Mouse (Mus musculus) heart, embryonic 16.5 days (tissue): ENCODE measurements at regions not wholly inside any gene's neighbourhood (a gene's known extent, or its start where the extent isn't known, plus 50 kb on each side); places are given as distances from the start of the nearest gene placed in this dataset.
"Not testable (repeated sequence)": the region's sequence is repeated elsewhere in the genome, so short reads cannot be mapped to it uniquely, and the experiment has no call there.

Experiments
- ATAC-seq: fragments of 200-750 bp; cut with Nextera tagmentation; replicated peaks from 2 replicates; pipeline ENCODE4 v1.8.0; 2017; ENCODE audit warnings: moderate number of reproducible peaks; ENCODE audit not compliant: insufficient read depth, low FRiP score; ENCODE audit errors: extremely low read depth
- H3K27ac ChIP-seq: fragments of 300-500 bp; sonication (generic); 2 replicates; pipeline ENCODE4 v1.5.1; 2014; ENCODE audit warnings: mild to moderate bottlenecking, low read length, control low read depth, moderate library complexity
- H3K27me3 ChIP-seq: fragments of 300-500 bp; sonication (generic); 2 replicates; pipeline ENCODE4 v1.6.1; 2014; ENCODE audit warnings: low read length, mixed read lengths; ENCODE audit not compliant: control insufficient read depth, insufficient read depth
- H3K36me3 ChIP-seq: fragments of 300-500 bp; sonication (generic); 2 replicates; pipeline ENCODE4 v1.6.1; 2014; ENCODE audit not compliant: control insufficient read depth, insufficient read depth
- H3K4me1 ChIP-seq: fragments of 300-500 bp; sonication (generic); 2 replicates; pipeline ENCODE4 v1.6.1; 2014; ENCODE audit warnings: low read length, mixed read lengths; ENCODE audit not compliant: control insufficient read depth, insufficient read depth
- H3K4me2 ChIP-seq: fragments of 300-500 bp; sonication (generic); 2 replicates; pipeline ENCODE4 v1.6.1; 2014; ENCODE audit warnings: low read depth, mild to moderate bottlenecking, control low read depth, low read length
- H3K4me3 ChIP-seq: fragments of 300-500 bp; sonication (generic); 2 replicates; pipeline ENCODE4 v1.5.1; 2014; ENCODE audit warnings: mild to moderate bottlenecking, control low read depth, low read length
- H3K9ac ChIP-seq: fragments of 300-500 bp; sonication (generic); 2 replicates; pipeline ENCODE4 v1.6.1; 2014; ENCODE audit warnings: low read length, control low read depth
- H3K9me3 ChIP-seq: fragments of 300-500 bp; sonication (generic); replicated peaks from 2 replicates; pipeline ENCODE4 v1.6.1; 2016; ENCODE audit warnings: low read length; ENCODE audit not compliant: control insufficient read depth
- WGBS: fragments of 180-500 bp; shearing (Covaris S2); extraction: QIAGEN DNeasy Blood & Tissue Kit; methylation state at CpG from one replicate; pipeline ENCODE4 v1.1.7; 2014; 5-methylcytosine and 5-hydroxymethylcytosine counted together

- WGBS: 44% methylated on average over 2 of the region's 2 CpGs
- no peaks in the 10 kb centered on the region for H3K36me3 ChIP-seq
These were observed 112.1 kb upstream of the Ctso start for GRCm38 (mm10) chr3:81820304-81820703.

GRCm38 (mm10) chr3:81829525-81829924 is 102.9 kb upstream of the Ctso start:
- no peak overlapping the region for H3K4me2 ChIP-seq

More at GRCm38 (mm10) chr3:81820304-81820703, 112.1 kb upstream of the Ctso start:
- no peak overlapping the region for H3K27ac ChIP-seq
- no peak for ATAC-seq
- no peak overlapping the region for H3K9ac ChIP-seq
- no peaks in the 10 kb centered on the region for H3K4me1 ChIP-seq
- no peak overlapping the region for H3K4me3 ChIP-seq
- H3K4me2 ChIP-seq: no peak overlapping the region
- no peaks in the 10 kb centered on the region for H3K9me3 ChIP-seq
- H3K27me3 ChIP-seq: no peaks in the 10 kb centered on the region

GRCm38 (mm10) chr3:81829966-81830599 is 102.3 kb upstream of the Ctso start:
- no peaks in the 10 kb centered on the region for H3K9me3 ChIP-seq
- no peak overlapping the region for H3K4me2 ChIP-seq
- no peaks in the 10 kb centered on the region for H3K27me3 ChIP-seq
- H3K36me3 ChIP-seq: no peaks in the 10 kb centered on the region
- no peak overlapping the region for H3K27ac ChIP-seq
- no peak for ATAC-seq
- H3K4me1 ChIP-seq: no peaks in the 10 kb centered on the region
- H3K9ac ChIP-seq: no peak overlapping the region
- H3K4me3 ChIP-seq: no peak overlapping the region

More at GRCm38 (mm10) chr3:81829525-81829924, 102.9 kb upstream of the Ctso start:
- no peaks in the 10 kb centered on the region for H3K9me3 ChIP-seq
- H3K27me3 ChIP-seq: no peaks in the 10 kb centered on the region
- no peak overlapping the region for H3K9ac ChIP-seq
- ATAC-seq: no peak
- no peak overlapping the region for H3K4me3 ChIP-seq
- no peaks in the 10 kb centered on the region for H3K36me3 ChIP-seq
- no peak overlapping the region for H3K27ac ChIP-seq
- no peaks in the 10 kb centered on the region for H3K4me1 ChIP-seq
- WGBS: no CpG with 5 or more reads among the region's 2 CpGs

- Histone ChIP-seq H3K9ac (no peak overlapping the region), H3K4me3 (peak overlapping the region; percentile 34), H3K27ac (no peak overlapping the region), H3K27me3 (no peaks in the 10 kb centered on the region), H3K36me3 (no peaks in the 10 kb centered on the region), H3K4me2 (peak overlapping the region; percentile 50), H3K9me3 (no peaks in the 10 kb centered on the region), H3K4me1 (peaks cover 5% of the 10 kb centered on the region; the same call in 1 of the 2 replicates)
- peak; percentile 60 for ATAC-seq
- 5% methylated on average over 11 of the region's 11 CpGs for WGBS
These were observed 96.8 kb upstream of the Ctso start for GRCm38 (mm10) chr3:81835380-81836157.

GRCm38 (mm10) chr3:81836478-81836877 is 95.9 kb upstream of the Ctso start:
- WGBS: 70% methylated on average over 7 of the region's 7 CpGs

GRCm38 (mm10) chr3:81838121-81838520 is 94.3 kb upstream of the Ctso start:
- not testable (repeated sequence) for H3K9ac ChIP-seq, H3K27ac ChIP-seq, H3K27me3 ChIP-seq, ATAC-seq, H3K36me3 ChIP-seq, H3K4me1 ChIP-seq, H3K4me2 ChIP-seq, H3K9me3 ChIP-seq, H3K4me3 ChIP-seq
- 91% methylated on average over 9 of the region's 9 CpGs for WGBS

More at GRCm38 (mm10) chr3:81836478-81836877, 95.9 kb upstream of the Ctso start:
- H3K4me1 ChIP-seq: peaks cover 5% of the 10 kb centered on the region; the same call in 1 of the 2 replicates
- no peaks in the 10 kb centered on the region for H3K27me3 ChIP-seq
- no peak for ATAC-seq
- no peak overlapping the region for H3K27ac ChIP-seq
- no peaks in the 10 kb centered on the region for H3K9me3 ChIP-seq
- no peak overlapping the region for H3K4me3 ChIP-seq
- no peak overlapping the region for H3K9ac ChIP-seq
- no peaks in the 10 kb centered on the region for H3K36me3 ChIP-seq
- H3K4me2 ChIP-seq: no peak overlapping the region

- Histone ChIP-seq H3K4me1 (no peaks in the 10 kb centered on the region), H3K4me3 (no peak overlapping the region), H3K9me3 (no peaks in the 10 kb centered on the region), H3K36me3 (no peaks in the 10 kb centered on the region), H3K4me2 (no peak overlapping the region), H3K9ac (no peak overlapping the region), H3K27me3 (no peaks in the 10 kb centered on the region), H3K27ac (no peak overlapping the region)
- no peak for ATAC-seq
- whole genome bisulfite sequencing: 85% methylated on average over 1 of the region's 1 CpGs
These were observed 67.9 kb upstream of the Ctso start for GRCm38 (mm10) chr3:81864487-81864886.
